Mouse (Mus musculus): Measurements from ENCODE around the gene Eepd1. TPM values are rescaled to one million over a fixed set of nuclear protein-coding genes. Genes with fewer than 3 reads are reported as not detected.
A peak's percentile ranks its signal among the peaks of the same experiment; 100 is the strongest.

Eepd1 gene
- polyA plus RNA-seq, 1 experiment from 2014 or later = 12.4 TPM

- Histone ChIP-seq H3K27me3 (replicated peaks; ENCODE audit: control insufficient read depth, insufficient read depth, low read length) (no peaks in the 10 kb centered on the region), H3K9me3 (ENCODE audit: control insufficient read depth, low read length) (no peaks in the 10 kb centered on the region), H3K4me3 (replicated peaks; ENCODE audit: low read length) (no peak overlapping the region), H3K27ac (ENCODE audit: low read length) (no peak overlapping the region), H3K9ac (replicated peaks; ENCODE audit: low read depth, low read length) (no peak overlapping the region), H3K4me2 (ENCODE audit: low read length) (no peak overlapping the region), H3K36me3 (ENCODE audit: control insufficient read depth, insufficient read depth) (no peaks in the 10 kb centered on the region), H3K4me1 (replicated peaks; ENCODE audit: control insufficient read depth, insufficient read depth, low read length) (no peaks in the 10 kb centered on the region)
- no peak for ATAC-seq
- 86% methylated on average over 1 of the region's 1 CpGs for WGBS
These were observed 17.0 kb upstream of the Eepd1 start for GRCm38 (mm10) chr9:25464305-25464704.

DNA sequence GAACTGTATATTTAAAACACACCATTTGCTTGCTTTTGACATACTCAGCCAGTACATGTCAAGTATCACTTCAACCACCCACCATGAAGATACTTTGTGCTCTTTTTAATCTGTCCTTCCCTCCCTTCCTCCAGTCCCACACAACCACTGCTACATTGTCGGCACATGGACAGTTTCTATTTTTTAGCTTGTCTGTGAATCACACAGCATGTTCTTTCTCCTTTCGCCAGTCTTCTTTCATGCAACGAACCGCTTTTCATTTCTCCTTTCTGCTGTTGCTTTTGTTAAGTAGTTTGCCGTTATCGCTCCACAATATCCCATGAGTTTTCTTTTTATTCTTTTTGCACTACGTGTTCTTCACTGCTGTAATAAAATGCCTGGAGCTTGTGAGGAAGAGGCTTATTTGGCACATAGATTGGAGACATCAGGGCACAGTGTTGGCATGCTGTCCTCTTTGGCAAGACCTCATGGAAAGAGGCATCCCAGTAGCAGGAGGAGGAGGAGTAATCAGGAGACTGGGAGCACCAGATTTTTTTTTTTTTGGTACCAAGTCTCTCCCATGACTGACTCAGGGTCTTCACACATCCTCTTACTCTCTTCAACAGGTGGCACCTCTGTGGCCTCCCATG is 1.8 kb upstream of the Eepd1 start:
- H3K27ac ChIP-seq (ENCODE audit: low read length) = no peak overlapping the region
- no peaks in the 10 kb centered on the region for H3K9me3 ChIP-seq (ENCODE audit: control insufficient read depth, low read length)
- ATAC-seq = no peak
- peaks cover 12% of the 10 kb centered on the region for H3K4me1 ChIP-seq (replicated peaks; ENCODE audit: control insufficient read depth, insufficient read depth, low read length)
- H3K9ac ChIP-seq (replicated peaks; ENCODE audit: low read depth, low read length) = no peak overlapping the region
- H3K27me3 ChIP-seq (replicated peaks; ENCODE audit: control insufficient read depth, insufficient read depth, low read length) = no peaks in the 10 kb centered on the region
- WGBS = 89% methylated on average over 7 of the region's 7 CpGs
- H3K4me2 ChIP-seq (ENCODE audit: low read length) = no peak overlapping the region
- no peaks in the 10 kb centered on the region for H3K36me3 ChIP-seq (ENCODE audit: control insufficient read depth, insufficient read depth)
- no peak overlapping the region for H3K4me3 ChIP-seq (replicated peaks; ENCODE audit: low read length)

DNA sequence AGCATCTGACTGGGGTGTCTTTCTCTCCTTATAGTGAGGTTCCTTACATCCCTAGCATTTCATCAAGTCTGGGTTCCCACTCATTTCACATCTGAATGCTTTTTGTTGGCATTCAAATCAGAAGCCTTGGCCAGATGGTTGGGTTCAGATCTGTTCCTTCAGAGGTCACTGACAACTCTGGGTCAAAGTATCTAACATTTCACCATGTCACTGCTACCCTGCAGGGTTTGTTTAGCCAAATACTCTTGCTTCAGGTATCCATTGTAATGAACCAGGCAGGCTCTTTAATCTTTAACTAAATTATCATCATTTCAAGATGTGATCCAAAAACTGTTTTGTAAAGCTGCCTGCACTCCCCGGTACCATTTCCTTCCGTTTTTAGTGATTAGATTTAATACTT is 671 bp upstream of the Eepd1 start:
- peak overlapping the region; percentile 83 for H3K4me2 ChIP-seq (ENCODE audit: low read length)
- H3K27ac ChIP-seq (ENCODE audit: low read length) = no peak overlapping the region
- peaks cover 17% of the 10 kb centered on the region for H3K4me1 ChIP-seq (replicated peaks; ENCODE audit: control insufficient read depth, insufficient read depth, low read length)
- no peak for ATAC-seq
- no peaks in the 10 kb centered on the region for H3K36me3 ChIP-seq (ENCODE audit: control insufficient read depth, insufficient read depth)
- H3K9me3 ChIP-seq (ENCODE audit: control insufficient read depth, low read length) = no peaks in the 10 kb centered on the region
- no peak overlapping the region; the same call in 1 of the 2 replicates for H3K9ac ChIP-seq (replicated peaks; ENCODE audit: low read depth, low read length)
- H3K27me3 ChIP-seq (replicated peaks; ENCODE audit: control insufficient read depth, insufficient read depth, low read length) = no peaks in the 10 kb centered on the region
- H3K4me3 ChIP-seq (replicated peaks; ENCODE audit: low read length) = no peak overlapping the region
- whole genome bisulfite sequencing = 86% methylated on average over 2 of the region's 2 CpGs

- Histone ChIP-seq H3K4me2 (ENCODE audit: low read length) (peak overlapping the region; percentile 83), H3K4me3 (replicated peaks; ENCODE audit: low read length) (peak overlapping the region; percentile 75), H3K27me3 (replicated peaks; ENCODE audit: control insufficient read depth, insufficient read depth, low read length) (no peaks in the 10 kb centered on the region), H3K9me3 (ENCODE audit: control insufficient read depth, low read length) (no peaks in the 10 kb centered on the region), H3K9ac (replicated peaks; ENCODE audit: low read depth, low read length) (no peak overlapping the region), H3K27ac (ENCODE audit: low read length) (no peak overlapping the region), H3K36me3 (ENCODE audit: control insufficient read depth, insufficient read depth) (no peaks in the 10 kb centered on the region), H3K4me1 (replicated peaks; ENCODE audit: control insufficient read depth, insufficient read depth, low read length) (peaks cover 33% of the 10 kb centered on the region)
- WGBS = 53% methylated on average over 22 of the region's 22 CpGs
- no peak for ATAC-seq
These were observed 1.1 kb downstream of the Eepd1 start for GRCm38 (mm10) chr9:25482322-25482998.

GRCm38 (mm10) chr9:25482999-25483347 is 1.6 kb downstream of the Eepd1 start:
- no peak overlapping the region for H3K9ac ChIP-seq (replicated peaks; ENCODE audit: low read depth, low read length)
- H3K4me3 ChIP-seq (replicated peaks; ENCODE audit: low read length) = peak overlapping the region; percentile 5
- no peaks in the 10 kb centered on the region for H3K9me3 ChIP-seq (ENCODE audit: control insufficient read depth, low read length)
- H3K4me2 ChIP-seq (ENCODE audit: low read length) = peak overlapping the region; percentile 83
- WGBS = 88% methylated on average over 9 of the region's 9 CpGs
- no peak for ATAC-seq
- no peaks in the 10 kb centered on the region for H3K36me3 ChIP-seq (ENCODE audit: control insufficient read depth, insufficient read depth)
- H3K27ac ChIP-seq (ENCODE audit: low read length) = no peak overlapping the region
- peaks cover 37% of the 10 kb centered on the region for H3K4me1 ChIP-seq (replicated peaks; ENCODE audit: control insufficient read depth, insufficient read depth, low read length)
- H3K27me3 ChIP-seq (replicated peaks; ENCODE audit: control insufficient read depth, insufficient read depth, low read length) = no peaks in the 10 kb centered on the region

GRCm38 (mm10) chr9:25483931-25484618 is 2.7 kb downstream of the Eepd1 start:
- Histone ChIP-seq H3K27ac (ENCODE audit: low read length) (no peak overlapping the region), H3K27me3 (replicated peaks; ENCODE audit: control insufficient read depth, insufficient read depth, low read length) (no peaks in the 10 kb centered on the region), H3K36me3 (ENCODE audit: control insufficient read depth, insufficient read depth) (no peaks in the 10 kb centered on the region), H3K9ac (replicated peaks; ENCODE audit: low read depth, low read length) (no peak overlapping the region), H3K4me3 (replicated peaks; ENCODE audit: low read length) (peak overlapping the region; percentile 5), H3K9me3 (ENCODE audit: control insufficient read depth, low read length) (no peaks in the 10 kb centered on the region), H3K4me1 (replicated peaks; ENCODE audit: control insufficient read depth, insufficient read depth, low read length) (peaks cover 37% of the 10 kb centered on the region), H3K4me2 (ENCODE audit: low read length) (peak overlapping the region; percentile 83)
- 64% methylated on average over 9 of the region's 9 CpGs for WGBS
- ATAC-seq = no peak

GRCm38 (mm10) chr9:25484619-25484986 is 3.3 kb downstream of the Eepd1 start:
- Histone ChIP-seq H3K4me3 (replicated peaks; ENCODE audit: low read length) (peak overlapping the region; percentile 2), H3K27ac (ENCODE audit: low read length) (no peak overlapping the region), H3K36me3 (ENCODE audit: control insufficient read depth, insufficient read depth) (no peaks in the 10 kb centered on the region), H3K27me3 (replicated peaks; ENCODE audit: control insufficient read depth, insufficient read depth, low read length) (no peaks in the 10 kb centered on the region), H3K9me3 (ENCODE audit: control insufficient read depth, low read length) (no peaks in the 10 kb centered on the region), H3K4me2 (ENCODE audit: low read length) (peak overlapping the region; percentile 83), H3K9ac (replicated peaks; ENCODE audit: low read depth, low read length) (no peak overlapping the region), H3K4me1 (replicated peaks; ENCODE audit: control insufficient read depth, insufficient read depth, low read length) (peaks cover 37% of the 10 kb centered on the region)
- no peak for ATAC-seq
- WGBS = 49% methylated on average over 3 of the region's 3 CpGs

DNA sequence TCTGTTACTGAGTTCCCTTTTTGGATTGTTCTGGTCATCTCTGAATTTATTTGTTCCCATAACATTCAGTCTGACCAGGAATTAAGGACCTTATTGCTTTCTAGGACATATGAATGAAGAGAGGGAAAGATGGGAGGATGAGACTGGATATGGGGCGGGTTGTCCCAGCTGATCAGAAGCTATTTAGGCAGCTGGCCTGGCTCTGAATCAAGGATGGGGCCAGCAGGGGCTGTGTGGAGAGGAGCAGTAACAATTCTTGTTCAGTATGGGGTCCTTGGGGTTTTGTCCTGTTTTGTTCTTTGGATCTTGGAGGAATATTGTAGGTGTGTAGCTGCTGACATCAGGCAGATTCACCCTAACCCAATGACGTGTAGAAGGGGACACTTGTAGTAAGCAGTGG is 3.7 kb downstream of the Eepd1 start:
- ATAC-seq = no peak
- H3K4me1 ChIP-seq (replicated peaks; ENCODE audit: control insufficient read depth, insufficient read depth, low read length) = peaks cover 37% of the 10 kb centered on the region
- no peak overlapping the region for H3K27ac ChIP-seq (ENCODE audit: low read length)
- H3K27me3 ChIP-seq (replicated peaks; ENCODE audit: control insufficient read depth, insufficient read depth, low read length) = no peaks in the 10 kb centered on the region
- H3K9me3 ChIP-seq (ENCODE audit: control insufficient read depth, low read length) = no peaks in the 10 kb centered on the region
- H3K9ac ChIP-seq (replicated peaks; ENCODE audit: low read depth, low read length) = peak overlapping the region; percentile 10; the same call in 1 of the 2 replicates
- no peaks in the 10 kb centered on the region for H3K36me3 ChIP-seq (ENCODE audit: control insufficient read depth, insufficient read depth)
- H3K4me2 ChIP-seq (ENCODE audit: low read length) = peak overlapping the region; percentile 83
- H3K4me3 ChIP-seq (replicated peaks; ENCODE audit: low read length) = 0 out of 2 replicates have a peak overlapping the region, but pooled peaks have one; percentile 10
- WGBS = 72% methylated on average over 2 of the region's 2 CpGs

GRCm38 (mm10) chr9:25485406-25485805 is 4.1 kb downstream of the Eepd1 start:
- no peaks in the 10 kb centered on the region for H3K36me3 ChIP-seq (ENCODE audit: control insufficient read depth, insufficient read depth)
- peak overlapping the region; percentile 83 for H3K4me2 ChIP-seq (ENCODE audit: low read length)
- WGBS = 43% methylated on average over 7 of the region's 7 CpGs
- ATAC-seq = no peak
- H3K27ac ChIP-seq (ENCODE audit: low read length) = no peak overlapping the region
- no peak overlapping the region for H3K9ac ChIP-seq (replicated peaks; ENCODE audit: low read depth, low read length)
- H3K4me3 ChIP-seq (replicated peaks; ENCODE audit: low read length) = peak overlapping the region; percentile 10; the same call in 1 of the 2 replicates
- H3K27me3 ChIP-seq (replicated peaks; ENCODE audit: control insufficient read depth, insufficient read depth, low read length) = no peaks in the 10 kb centered on the region
- H3K4me1 ChIP-seq (replicated peaks; ENCODE audit: control insufficient read depth, insufficient read depth, low read length) = peaks cover 37% of the 10 kb centered on the region
- H3K9me3 ChIP-seq (ENCODE audit: control insufficient read depth, low read length) = no peaks in the 10 kb centered on the region
